Mouse (Mus musculus): ENCODE results near the gene Cope.

Cope gene

DNA sequence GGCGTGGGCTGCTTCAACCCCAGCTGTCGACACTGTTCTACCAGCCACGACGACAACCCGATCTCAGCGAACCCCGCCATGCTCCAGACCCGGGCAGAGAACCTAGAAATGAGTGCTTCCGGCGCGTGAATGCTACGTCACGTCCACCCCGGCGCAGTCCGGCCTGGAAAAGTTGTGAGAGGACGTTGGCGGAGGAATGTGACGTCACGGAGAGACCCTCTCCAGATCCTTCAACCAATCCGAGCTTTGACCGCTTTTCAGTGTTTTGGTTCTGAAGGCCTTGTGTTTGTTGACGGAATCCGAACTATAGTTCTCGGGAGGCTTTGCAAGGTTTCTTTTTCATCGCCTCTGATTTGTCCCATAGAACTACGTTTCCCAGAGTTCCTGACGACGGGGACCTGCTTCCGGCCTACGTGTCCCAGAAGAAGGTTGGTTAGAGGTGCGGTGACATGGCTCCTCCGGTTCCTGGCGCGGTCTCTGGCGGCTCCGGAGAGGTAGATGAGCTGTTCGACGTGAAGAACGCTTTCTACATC, at the start of gene Cope, which contains the start of gene Ddx49:
Gene Cope, plus strand, starts transcription at position 161 of the 533 bp plus-strand sequence.
Gene Ddx49, minus strand, starts transcription at position 132 of the 533 bp plus-strand sequence.
- DNase-seq, result peak; percentile 94

DNA sequence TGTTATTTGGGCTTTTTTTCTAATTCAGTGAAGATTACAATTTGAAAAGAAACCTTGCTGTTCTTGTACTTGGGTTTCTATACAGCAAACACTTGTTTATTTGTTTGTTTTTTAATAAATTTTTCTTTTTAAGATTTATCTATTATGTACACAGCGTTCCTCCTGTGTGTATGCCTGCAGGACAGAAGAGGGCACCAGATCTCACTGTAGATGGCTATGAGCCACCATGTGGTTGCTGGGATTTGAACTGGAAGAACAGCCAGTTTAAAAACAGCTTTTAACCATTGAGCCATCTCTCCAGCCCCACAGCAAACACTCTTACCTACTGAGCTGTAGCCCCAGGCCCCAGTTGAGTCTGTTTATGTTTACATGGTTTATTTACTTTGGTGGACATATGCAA, 47.7 kb upstream of the Cope start:
- DNase-seq, result no peak

DNA sequence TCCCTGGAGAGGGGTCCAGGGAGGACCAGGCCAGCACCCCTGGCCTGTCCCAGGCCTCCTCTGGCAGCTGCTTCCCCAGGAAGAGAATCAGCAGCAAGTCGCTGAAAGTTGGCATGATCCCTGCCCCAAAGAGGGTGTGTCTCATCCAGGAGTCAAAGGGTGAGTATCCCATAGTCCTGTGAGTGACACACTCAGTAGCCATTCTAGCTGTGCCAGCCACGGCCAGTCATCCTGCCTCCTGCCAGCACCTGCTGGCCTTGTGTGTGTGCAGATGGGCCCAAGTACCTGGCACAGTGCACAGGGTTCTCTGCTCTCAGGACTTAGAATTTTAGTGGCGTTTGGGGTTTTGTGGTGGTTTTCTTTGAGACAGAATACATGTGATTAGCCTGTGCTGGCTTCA, 44.9 kb upstream of the Cope start:
- DNase-seq, result no peak

DNA sequence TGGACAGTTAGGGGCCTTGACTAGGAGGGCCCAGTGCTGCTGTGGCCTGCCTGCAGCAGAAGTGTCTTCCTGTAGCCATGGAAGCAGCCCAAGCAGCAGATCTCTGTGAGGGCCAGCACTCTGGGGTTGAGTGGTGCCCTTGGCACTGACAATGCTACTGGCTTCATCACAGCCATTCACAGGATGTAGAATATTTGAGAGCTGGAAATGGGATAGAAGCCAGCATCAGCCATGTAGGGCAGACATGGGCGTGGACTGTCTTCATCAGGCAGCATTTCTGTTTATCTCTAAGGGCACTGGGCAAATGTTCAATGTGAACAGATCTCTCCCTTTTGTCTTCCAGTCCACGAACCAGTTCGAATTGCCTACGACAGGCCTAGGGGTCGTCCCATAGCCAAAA, 43.7 kb upstream of the Cope start:
- DNase-seq, result no peak

DNA sequence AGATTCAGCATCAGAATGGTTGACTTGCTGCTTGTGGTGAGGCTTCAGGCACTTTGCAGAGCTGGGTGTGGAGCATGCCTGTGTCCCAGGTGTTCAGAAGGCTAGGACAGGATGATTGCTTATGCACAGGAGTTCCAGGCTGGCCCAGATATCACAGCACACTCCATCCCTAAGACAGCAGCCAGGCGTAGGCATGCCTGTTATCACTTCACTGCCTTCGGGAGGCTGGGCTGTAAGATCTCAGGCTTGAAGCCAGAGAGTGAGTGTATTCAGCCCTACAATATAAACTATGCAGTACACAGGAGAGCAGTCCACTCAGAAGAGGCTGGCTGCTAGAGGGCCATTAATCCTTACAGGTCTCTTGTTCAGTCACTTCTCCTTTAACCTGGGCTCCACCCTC, 43.3 kb upstream of the Cope start:
- DNase-seq, result no peak

DNA sequence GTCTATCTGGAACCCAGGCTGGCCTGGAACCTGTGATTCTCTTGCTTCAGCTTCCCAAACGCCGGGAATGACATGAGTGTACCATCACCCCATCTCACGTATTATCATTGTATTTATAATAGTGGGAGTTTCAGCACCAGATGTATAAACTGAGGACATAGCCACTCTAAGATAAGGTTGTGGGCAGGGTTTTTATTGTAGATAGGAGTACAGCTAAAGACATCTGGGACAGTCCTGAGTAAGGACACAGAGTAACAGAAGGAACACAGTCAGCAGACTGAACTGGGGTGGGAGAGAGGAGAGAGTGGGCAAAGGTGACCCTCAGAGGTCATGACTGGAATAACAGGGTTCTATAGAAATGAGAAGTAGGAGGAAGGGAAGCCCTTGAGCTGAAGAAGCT, 34.6 kb upstream of the Cope start:
- no peak for DNase-seq

DNA sequence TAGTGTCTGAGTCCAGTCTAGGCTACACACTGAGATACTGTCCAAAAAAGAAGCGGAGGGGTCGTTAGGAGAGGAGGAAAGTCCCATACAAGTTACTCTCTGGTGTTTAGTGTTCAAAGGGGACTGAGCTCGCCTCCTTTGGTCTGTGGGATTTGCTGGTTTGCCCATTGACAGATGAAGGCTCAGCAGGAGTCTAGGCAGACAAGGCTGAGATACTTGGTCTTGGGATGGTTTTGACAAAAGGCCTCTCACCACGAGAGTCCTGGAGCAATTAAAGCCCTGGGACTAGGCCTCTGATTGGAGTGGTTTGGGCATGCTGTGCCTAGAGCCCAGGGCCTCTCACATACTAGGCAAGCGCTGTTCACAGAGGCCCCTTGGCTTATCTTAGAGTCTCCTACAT, 34.0 kb upstream of the Cope start:
- DNase-seq, result no peak

DNA sequence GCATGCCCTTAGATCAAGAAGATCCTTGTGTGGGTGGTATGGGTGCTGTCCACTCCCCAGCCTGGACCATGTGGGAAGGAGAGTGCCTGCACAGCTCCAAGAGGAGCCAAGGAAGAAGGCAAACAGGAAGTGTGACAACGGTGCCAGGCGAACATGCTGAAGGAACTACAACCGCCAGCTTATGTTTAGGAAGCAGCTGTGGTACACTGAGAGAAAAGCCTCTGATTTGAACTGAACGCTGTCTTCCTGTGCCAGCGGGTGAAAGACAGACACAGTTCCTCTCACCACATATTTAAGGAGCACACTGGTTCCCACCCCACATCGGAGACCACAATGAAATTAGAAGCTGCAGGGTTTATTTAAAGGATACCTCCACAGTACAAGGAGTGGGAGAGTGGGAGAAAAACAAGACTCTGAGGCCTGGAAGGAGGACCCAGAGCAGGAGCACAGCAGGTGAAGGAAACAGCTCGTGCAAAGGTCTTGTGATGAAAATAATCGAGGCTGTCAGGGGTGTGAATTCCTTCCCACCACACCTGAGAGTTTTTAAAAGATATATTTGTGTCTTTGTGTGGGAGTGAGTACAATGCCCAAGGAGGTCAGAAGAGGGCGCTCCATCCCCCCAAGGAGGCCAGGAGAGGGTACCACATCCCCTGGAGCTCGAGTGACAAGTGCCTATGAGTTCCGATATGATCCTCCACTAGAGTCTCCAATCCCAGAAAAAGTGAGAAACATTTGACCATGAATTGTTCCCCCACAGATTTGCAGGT, 33.3 kb upstream of the Cope start:
- DNase-seq, result peak; percentile 29

DNA sequence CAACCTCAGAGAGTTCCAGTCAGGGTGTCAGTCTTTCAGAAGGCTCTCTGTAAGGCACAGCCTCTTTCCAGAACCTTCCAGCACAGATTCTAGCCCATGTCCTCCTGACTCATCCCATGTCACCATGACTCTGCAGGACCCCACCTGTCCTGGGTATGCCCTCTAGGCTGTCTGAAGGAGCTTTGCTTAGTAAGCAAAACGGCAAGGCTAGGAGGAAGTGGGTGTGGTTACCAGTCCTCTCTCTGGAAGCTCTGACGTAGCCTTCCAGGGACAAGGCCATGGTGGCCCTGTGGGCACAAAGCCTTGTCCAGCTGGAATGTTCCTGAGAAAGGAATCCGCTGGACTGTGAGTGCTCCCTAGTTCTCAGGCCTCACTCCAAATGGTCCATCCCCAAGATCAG, 29.4 kb upstream of the Cope start:
- DNase-seq, result no peak

DNA sequence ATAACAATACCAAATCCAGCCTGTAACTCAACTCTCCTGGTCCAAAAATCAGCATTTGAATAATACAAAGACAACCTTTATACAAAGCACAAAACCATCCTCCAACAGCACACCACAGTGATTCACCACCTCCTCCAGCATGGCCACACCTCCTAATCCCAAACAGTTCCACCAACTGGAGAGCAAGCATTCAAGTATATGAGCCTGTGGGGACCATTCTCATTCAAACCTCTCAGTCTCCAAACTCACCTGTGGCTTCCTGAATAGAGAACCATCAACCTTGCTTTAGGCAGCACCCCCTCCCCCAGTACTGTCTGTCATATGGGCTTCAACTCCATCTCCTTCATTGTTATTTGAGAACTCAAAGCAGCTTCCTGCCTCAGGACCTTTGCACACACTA, 28.0 kb upstream of the Cope start:
- no peak for DNase-seq

DNA sequence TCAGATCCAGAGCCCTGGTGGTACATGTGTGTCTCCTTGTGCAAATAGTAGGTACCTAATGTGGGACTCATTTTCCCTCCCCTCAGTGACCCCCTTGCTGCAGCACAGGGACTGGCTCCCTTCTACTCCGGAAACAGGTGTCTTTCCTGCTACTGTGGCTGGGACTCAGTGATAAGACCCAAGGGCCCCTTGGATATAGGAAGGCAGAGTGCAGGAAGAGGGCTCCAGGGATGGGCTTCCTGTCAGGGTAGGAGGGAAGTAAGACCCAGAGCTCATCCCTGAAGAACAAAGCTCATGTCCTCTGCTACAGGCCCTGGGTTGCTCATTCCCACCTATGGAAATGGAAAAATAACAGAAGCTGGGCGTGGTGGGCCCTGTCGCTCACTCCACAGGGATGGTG, 25.8 kb upstream of the Cope start:
- DNase-seq, result no peak

DNA sequence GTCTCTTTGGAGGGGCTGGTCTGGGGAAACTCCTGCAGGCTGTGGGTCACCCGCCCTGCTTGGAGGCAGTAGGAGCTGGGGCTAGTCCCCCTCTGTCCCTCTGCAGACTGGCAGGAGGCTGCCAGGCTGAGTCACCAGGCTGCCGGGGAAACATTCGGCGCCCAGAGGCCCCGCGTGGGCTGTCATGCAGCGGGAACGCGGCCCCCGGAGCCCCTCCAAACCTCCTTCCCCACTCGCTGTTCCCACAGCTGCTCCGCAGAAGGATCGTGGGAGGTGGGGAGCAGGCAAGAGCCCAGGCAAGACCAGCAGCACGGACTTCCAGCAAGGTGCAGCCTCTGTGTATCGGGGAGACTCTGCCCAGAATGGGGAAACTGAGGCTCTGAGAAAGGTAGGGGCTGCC, 24.1 kb upstream of the Cope start:
- peak; percentile 73 for DNase-seq

DNA sequence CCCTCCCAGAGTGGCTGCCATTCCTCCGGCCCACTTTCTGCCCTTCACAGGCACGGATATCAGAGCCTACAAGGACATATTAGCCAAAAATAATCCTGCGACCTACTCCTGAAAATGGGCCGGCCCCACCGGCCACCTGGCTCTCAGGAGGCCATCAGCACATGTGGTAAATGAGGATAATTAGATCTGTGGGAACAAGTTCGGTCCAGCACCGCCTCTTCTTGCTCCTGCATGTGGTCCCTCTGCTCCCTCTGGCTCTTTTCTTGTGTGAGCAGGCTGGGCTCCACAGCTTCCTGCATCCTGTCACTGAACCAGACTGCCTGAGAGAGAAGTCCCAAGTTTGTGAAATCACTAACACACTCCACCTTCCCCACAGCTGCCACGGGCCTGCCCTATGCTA, 23.1 kb upstream of the Cope start:
- no peak for DNase-seq

DNA sequence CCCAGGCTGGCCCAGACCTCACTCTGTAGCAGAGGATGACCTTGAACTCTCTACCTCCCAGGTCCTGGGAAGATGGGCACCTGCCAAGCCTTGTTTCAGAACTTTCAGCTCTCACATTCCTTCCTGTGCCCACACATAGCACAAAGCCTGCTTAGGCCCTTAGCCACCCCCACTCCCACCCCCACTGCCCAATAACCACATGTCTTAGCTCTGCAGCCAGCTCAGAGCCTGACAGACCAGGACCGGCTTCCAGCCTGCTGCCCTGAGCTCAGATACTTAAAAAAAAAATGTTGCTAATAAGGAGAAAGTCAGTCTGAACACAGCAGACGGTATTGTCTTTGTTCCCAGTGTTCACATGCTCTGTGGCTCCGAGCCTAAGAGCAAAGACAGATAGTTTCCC, 21.3 kb upstream of the Cope start:
- DNase-seq, result peak; percentile 54

DNA sequence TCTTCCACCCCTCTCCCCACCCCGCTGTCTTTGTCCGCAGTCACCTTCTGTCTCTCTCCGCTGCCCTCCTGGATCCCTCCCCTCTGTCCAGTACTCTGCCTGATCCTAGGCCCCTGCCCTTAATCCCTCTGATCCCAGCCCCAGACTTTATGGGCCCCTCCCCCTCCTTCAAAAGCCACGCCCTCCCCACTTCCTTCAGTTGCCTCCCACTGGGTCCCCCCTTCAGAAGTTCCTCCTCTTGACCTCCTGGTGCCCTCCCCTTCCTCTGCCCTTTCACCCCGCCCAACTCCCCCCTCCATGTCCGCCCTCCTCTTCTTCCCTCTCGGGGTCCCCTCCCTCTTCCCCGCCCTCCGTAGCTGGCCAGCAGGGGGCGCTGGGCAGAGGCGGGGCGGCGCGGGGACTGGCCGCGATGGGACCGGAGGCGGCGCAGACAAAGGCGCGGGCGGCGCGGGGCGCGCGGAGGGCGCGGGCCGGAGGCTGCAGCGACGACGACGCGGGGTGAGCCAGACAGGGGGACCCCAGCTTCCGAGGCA, 19.6 kb upstream of the Cope start, which contains the start of gene Homer3:
Gene Homer3, plus strand, starts transcription at position 225 of the 533 bp plus-strand sequence.
- DNase-seq, result peak; percentile 90

DNA sequence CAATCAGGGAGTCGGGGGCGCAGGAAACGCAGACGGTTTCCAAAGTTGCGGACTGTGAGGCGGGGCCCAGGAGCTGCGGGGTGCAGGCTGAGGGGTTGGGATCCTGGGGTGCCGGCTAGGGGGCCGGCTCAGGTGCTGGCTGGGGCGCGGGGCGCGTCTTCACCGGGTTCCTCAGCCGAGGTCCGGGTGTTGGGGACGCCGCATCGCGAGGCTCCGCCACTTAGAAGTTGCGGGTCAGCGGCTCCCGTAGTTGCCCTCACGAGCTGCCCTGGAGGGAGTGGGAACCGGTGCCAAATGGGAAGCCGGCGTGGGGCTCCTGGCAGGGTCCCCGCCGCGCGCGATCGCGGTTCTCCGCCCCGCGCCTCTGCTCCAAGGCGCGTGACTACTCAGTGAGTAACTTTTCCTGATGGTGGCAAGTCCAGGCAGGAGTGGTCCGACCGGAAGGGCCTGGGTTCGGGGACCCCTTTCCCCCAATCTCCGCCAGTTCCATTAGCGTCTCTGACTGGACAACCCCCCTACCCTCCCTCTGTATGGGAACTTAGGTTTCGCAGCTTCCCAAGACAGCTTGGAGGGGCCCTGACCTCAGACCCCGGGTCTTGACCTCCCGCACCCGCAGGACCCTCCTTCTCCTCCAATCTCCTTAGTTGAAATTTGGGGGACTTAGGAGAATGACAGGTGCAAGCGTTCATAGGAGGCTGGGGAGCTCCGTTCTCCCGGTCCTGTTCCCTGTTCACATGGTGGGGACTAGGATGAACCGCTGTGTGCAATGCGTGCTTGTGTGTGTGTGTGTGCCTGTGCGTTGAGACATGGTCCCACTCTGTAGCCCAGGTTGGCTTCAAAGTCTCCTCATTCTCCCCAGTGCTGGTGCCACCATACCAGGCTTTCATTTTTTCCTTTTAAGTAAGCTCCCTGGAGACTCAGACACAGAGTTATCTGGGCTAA, 18.9 kb upstream of the Cope start:
- no peak for DNase-seq

DNA sequence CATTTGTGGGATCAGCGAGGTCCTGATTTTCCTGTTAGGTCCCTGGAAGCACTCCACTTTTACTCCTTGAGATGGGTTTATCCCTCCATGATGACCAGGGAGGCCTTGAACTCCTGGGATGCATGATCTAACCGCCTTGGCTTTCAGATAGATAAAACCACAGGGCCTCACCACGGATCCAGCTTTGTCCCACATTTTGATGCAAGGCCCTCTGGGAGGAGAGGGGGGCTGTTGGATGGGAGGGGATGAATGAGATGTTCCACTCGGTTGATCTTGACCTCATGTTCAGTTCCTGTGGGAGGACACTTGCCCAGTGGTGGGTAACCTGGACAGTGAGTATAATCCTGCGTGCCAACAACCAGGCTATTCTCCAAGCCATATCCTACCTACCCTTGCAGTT, 17.9 kb upstream of the Cope start:
- no peak for DNase-seq

DNA sequence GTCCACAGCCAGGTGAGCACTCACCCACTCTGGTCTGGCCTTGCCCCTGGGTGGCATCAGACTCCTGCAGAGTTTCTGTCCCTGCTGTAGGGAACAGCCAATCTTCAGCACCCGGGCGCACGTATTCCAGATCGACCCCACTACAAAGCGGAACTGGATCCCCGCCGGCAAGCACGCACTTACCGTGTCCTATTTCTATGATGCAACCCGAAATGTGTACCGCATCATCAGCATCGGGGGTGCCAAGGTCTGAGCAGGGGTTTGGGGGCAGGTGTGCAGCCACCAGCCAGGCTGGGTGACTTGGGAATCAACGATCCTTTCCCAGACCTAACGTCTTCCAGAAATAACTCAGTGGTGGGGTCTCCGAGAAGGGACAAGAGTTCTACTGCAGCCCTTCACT, 17.0 kb upstream of the Cope start:
- no peak for DNase-seq

DNA sequence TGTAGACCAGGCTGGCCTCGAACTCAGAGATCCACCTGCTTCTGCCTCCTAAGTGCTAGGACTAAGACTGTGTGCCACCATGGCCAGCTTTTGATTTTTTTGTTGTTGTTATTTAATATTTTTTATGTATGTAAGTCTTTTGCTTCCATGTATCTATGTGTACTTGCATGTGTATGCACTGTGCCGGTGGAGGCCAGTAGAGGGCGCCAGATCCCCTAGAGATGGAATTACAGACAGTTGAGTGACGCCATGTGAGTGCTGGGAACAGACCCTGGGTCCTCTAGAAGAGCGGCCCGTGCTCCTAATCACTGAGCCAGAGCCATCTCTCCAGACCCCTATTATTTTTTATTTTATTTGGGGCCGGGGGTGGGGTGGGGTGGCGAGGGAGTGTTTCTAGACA, 15.6 kb upstream of the Cope start:
- DNase-seq, result no peak

DNA sequence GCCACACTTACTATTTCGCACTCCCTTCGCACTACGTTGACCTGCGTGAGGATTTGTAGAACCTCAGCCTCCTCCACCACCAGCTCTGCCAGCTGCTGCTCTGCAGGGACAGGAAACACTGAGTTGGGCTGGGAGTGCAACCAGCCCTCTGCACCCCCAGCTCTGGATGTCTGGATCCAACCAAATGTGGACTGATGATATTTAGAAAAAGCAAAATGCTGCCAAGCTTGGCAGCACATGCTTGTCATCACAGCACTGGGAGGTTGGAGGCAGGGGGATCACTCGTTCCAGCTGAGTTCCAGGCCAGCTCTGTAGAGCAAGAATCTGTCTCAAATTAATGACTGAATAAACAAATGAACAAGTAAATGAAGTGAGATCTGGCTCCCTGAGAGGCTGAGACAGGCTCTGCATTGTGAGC, 8.3 kb upstream of the Cope start:
- peak; percentile 80 for DNase-seq

DNA sequence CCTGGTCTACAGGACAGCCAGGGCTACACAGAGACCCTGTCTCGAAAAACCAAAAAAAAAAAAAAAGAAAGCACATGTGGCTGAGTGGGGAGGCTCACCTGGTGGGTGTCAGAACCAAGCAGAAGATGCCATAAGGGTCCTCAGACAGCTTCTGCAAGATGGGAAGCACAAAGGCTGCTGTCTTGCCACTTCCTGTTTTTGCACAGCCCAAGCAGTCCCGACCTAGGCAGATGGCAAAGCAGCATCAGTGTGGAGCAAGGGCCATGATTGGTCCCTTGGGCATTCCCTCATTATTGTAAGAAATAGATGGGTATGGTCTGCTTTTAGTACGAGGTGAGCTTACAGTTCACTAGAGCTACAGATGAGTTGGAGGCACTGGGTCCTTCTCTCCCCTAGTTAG, 1.4 kb upstream of the Cope start:
- DNase-seq, result no peak

DNA sequence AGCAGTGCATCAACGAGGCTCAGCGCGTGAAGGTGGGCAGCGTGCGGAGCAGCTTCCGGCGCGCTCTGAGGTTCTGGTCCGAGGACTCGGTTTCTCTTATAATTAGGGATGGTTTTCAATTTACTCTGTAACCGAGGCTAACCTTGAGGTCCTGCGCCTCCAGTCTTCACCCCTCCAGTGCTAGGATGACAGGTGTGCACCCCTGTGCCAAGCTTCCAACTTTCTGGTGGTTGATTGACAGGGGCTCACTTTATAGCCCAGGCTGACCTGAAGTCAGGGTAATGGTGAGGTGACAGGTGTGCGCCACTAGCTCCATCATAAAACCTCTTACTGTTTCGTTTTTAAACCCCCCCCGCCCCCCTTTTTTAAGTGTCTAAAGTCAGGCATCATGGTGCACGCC, 583 bp downstream of the Cope start:
- DNase-seq, result no peak

DNA sequence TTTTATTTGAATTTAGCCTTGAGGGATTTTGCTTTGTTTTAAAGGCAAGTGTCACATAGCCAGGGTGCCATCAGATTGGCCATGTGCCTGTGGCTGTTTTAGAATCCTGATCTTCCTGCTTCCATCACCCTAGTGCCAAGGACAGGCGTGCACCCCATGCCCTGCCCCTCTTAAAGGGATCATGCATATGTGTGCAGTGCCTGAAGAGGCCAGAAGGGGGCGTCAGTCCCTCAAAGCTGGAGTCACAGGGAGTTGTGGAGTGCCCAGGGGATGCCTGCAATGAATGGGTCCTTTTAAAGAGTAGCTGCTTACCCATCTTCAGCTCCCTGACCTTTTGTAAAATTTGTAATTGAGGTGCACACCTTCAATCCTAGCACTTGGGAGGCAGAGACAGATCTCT, 7.0 kb downstream of the Cope start:
- no peak for DNase-seq

DNA sequence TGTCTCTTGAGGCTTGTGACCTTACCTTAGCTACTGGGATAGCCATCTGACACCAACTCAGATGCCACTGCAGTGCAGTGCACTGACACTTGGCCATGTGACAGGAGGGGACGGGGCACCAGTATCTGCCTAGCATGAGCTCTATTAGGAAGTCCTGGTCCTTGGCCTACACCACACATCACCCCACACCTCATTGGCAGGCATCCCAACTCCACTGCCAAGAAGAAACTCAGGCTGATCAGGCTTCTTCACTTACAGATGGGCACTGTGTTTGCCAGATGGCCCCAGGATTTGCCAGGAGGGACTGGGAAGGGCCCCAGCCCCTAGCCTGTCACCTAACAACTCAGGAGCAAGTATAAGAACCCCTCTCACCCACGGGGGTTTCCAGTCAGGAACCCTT, 11.1 kb downstream of the Cope start:
- no peak for DNase-seq
